Mouse (Mus musculus): Measurements from ENCODE around the gene Pcsk2.

Pcsk2 gene

GRCm38 (mm10) chr2:143735442-143735841, 189.5 kb downstream of the Pcsk2 start:
- DNase-seq (ENCODE audit: low spot score), result no peak

GRCm38 (mm10) chr2:143739475-143740226, 193.7 kb downstream of the Pcsk2 start:
- DNase-seq (ENCODE audit: low spot score), result no peak

DNA sequence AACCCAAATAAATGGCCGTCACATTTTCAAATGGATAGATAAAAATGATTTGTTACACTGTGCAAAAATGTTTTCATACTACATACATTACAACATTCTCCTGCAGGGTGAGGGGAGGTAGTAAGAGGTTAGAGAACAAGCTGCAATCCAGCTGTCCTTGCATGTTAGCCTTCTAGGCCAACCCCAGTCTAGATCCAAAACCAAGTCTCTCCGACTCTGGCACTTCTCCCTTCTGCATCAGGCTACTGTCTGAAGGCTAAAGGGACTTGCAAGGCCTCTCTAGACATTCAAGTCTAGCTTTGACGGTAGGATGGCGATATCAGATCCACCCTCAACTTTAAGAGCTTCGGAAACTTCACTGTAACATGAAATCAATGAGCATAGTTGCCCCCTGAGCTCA, 196.5 kb downstream of the Pcsk2 start:
- DNase-seq (ENCODE audit: low spot score), result no peak

DNA sequence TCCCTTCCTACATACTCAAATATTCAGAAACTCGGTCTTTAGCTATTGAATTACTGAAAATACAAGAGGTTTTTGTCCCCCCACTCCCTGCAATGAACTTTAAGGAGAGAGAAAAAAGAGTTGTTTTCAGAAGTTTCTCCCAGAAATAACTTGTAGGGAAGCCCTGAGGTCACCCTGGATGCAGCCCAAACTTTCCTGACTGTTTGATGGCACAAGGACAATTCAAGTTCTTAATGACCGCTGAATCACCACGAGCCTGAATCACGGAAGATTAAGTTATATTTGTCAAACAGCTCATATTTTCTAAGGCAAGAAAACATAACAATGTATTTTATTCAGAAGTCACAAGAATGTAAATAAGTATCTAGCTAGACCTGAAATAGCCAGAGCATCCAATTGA, 197.1 kb downstream of the Pcsk2 start:
- no peak for DNase-seq (ENCODE audit: low spot score)

DNA sequence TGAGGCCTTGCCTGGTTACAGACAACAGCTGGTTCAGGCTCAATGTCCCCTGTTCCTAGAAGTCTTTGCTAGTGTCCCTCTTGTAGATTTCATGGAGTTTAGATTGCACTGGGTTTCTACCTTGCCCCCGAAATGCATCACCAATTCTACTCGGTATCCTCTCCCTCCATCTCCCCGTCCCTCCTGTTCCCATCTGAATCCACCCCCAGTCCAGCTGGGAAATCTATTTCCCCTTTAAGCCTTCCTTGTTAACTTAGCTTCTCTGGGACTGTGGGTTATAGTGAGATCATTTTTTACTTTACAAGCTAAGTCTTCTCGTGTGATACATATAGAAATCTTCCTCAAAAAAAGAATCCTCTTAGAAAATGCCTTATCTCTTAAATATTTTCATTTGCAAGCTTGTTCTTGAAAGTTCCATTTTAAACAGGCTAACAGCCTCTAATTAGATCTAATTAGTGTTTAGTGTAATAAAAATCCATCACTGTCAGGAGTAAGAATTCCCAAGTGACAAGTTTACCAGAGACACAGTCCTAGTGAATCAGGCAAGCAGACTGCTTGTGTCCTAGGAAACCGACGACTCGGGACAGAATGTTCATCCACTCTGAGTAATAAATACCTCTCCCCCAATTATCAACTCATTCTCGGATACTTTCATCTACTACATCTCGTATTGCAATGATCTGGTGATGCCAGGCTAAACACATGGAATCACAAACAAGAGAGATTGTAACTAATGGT, 206.3 kb downstream of the Pcsk2 start:
- no peak for DNase-seq (ENCODE audit: low spot score)

- DNase-seq (ENCODE audit: low spot score), result no peak
Observed at GRCm38 (mm10) chr2:143776448-143776847, 230.5 kb downstream of the Pcsk2 start.

- no peak for DNase-seq (ENCODE audit: low spot score)
Observed at GRCm38 (mm10) chr2:143780310-143780709, 234.4 kb downstream of the Pcsk2 start.

DNA sequence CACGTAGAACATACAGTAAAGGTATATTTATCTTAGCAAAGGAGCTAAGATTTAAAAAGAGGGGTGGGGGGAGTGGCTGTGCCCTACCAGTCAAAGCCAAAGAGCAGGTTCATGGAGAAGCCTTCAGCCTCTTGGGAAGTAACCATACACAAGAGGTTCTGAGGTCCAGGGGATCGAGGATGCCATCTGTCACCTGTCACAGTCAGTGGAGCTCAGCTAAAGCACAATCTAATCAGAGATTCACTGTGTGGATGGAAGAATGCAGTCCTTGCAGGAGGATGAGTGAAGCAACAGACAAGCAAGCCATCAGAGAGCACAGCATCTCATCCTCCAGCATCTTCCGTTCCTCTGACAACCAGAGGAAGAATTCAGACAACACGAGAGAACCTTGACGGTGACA, 244.0 kb downstream of the Pcsk2 start:
- DNase-seq (ENCODE audit: low spot score), result no peak

GRCm38 (mm10) chr2:143795858-143796257, 249.9 kb downstream of the Pcsk2 start:
- no peak for DNase-seq (ENCODE audit: low spot score)

- DNase-seq (ENCODE audit: low spot score), result no peak
Observed at GRCm38 (mm10) chr2:143796335-143797013, 250.5 kb downstream of the Pcsk2 start.

- no peak for DNase-seq (ENCODE audit: low spot score)
Observed at GRCm38 (mm10) chr2:143801097-143801496, 255.1 kb downstream of the Pcsk2 start.

- DNase-seq (ENCODE audit: low spot score), result peak; percentile 17
Observed at GRCm38 (mm10) chr2:143806140-143806923, 260.4 kb downstream of the Pcsk2 start.

DNA sequence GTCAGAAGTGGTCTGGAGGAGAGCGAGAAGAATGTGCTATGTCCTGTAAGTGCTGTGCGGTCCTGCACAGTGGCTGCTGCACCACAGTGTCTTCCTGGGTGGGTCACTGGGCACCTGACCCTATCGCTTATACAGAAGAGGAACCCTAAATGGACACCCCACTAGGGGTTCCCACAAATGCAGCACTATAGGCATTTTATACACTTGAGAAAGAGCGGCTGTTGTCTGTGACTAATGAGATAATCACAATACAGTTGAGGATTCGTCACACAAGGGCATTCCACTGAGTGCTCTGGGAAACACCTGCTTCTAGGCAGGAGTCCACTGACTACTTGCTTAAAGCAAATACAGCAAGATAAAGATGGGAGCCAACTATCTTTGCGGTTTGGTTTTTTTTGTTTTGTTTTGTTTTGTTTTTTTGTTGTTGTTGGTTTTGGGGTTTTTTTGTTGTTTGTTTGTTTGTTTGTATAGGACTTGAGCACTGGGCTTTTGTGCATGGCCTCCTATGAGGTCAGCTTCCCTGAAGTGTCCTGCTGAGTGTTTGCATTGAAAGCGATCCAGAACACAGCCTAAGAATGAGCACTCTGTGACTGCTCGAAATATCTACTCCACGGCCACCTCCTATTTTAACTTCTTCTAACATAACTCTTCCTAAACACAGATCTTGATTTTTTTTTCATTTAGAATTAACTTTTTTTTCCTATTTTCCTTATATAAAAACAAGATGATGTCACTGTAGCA, 261.1 kb downstream of the Pcsk2 start:
- DNase-seq (ENCODE audit: low spot score), result no peak

DNA sequence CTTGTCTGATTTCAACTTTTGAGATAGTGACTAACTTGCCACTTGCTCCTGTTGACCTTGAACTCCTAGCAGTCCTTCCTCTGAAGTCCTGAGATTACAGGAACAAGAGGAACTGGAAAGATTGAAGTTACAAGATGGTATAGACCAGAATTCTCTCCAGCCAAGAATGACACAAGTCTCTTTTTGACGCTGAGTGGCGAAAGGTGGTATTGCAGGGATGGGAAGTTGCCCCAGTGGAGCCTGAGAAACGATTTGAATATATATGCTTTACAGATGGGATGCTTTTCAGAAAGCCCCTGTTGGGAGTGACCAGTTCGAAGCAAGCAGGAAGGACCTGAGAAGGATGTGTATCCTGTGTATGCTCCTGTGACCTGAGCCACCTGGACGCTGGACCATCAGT, 262.8 kb downstream of the Pcsk2 start:
- DNase-seq (ENCODE audit: low spot score), result no peak

GRCm38 (mm10) chr2:143812262-143812661, 266.3 kb downstream of the Pcsk2 start:
- no peak for DNase-seq (ENCODE audit: low spot score)

DNA sequence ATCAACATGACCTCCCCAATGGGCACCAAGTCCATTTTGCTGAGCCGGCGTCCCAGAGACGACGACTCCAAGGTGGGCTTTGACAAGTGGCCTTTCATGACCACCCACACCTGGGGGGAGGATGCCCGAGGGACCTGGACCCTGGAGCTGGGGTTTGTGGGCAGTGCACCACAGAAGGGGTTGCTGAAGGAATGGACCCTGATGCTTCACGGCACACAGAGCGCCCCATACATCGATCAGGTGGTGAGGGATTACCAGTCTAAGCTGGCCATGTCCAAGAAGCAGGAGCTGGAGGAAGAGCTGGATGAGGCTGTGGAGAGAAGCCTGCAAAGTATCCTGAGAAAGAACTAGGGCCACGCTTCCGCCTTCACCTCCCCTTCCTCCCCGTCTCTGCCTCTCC, 267.5 kb downstream of the Pcsk2 start:
- DNase-seq (ENCODE audit: low spot score), result no peak

DNA sequence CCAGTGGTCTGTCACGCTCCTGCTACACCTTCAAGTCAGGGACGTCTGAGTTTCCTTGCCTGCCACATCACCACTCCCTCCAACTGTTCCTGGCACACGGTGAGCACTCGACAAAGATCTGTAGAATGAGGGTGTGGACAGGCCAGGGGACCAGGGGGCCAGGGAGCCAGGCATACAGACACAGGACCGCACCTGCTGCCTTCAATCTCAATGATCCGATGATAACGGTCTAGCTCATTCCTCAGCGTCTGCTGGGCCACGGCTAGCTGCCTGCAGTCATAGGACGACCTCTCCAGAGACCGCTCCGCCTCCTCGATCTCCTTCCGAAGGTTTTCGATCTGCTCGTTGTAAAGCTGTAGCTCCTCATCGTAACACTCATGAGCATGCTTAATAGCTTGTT, 285.7 kb downstream of the Pcsk2 start:
- DNase-seq (ENCODE audit: low spot score), result no peak

- no peak for DNase-seq (ENCODE audit: low spot score)
Observed at GRCm38 (mm10) chr2:143832721-143833120, 286.8 kb downstream of the Pcsk2 start.

DNA sequence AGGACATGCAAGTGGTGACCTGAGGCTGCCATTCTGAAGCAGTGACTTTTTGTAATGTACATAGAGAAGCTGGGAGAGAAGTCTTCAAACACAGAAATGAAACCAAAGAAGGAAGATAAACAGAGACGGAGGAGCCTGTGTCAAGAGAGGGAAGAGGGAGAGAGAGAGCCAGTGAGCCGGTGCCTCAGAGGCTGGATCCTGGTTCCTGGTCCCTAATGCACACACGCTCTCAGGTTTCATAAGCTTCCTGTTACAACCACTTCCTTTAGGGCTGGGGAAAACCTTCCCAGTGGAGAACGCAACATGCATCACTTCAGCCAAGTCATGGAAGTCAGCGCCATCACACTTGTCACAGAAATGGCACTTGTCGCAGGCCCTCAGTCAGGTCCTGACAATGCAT, 288.1 kb downstream of the Pcsk2 start:
- DNase-seq (ENCODE audit: low spot score), result no peak

DNA sequence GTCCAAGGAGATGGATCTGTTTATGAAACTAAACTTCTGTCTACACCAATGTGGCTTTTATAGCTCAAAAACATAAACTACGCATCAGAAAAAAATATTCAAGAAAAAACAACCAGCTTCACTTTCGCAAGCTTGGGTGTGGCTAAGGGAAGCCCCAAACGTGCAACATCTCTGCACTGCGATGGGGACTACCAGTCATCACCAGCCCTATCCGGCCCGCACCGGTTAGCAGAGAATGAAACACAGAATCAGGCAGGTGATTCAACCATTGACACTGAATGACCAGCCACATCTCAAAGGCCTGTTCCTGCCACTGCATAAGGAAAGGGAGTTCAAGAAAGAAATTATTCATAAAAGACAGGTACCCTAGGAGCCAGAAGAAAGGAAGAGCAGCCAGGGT, 289.9 kb downstream of the Pcsk2 start:
- no peak for DNase-seq (ENCODE audit: low spot score)

GRCm38 (mm10) chr2:143837291-143837701, 291.3 kb downstream of the Pcsk2 start:
- peak; percentile 49 for DNase-seq (ENCODE audit: low spot score)

- DNase-seq (ENCODE audit: low spot score), result no peak
Observed at GRCm38 (mm10) chr2:143838698-143839097, 292.7 kb downstream of the Pcsk2 start.
